Mouse (Mus musculus) myocyte (in vitro differentiated cells): ENCODE results near the gene Gm42906. TPM values are rescaled to one million over a fixed set of nuclear protein-coding genes. Genes with fewer than 3 reads are reported as not detected.

ENCODE experiments used
- H3K27me3 ChIP-seq: one replicate; pipeline ENCODE4 v1.6.1; 2011; ENCODE audit not compliant: control insufficient read depth, insufficient read depth, insufficient read length
- H3K36me3 ChIP-seq: one replicate; pipeline ENCODE4 v1.6.1; 2011; ENCODE audit not compliant: control insufficient read depth, insufficient read depth
- H3K4me2 ChIP-seq: one replicate; pipeline ENCODE4 v1.6.1; 2011; ENCODE audit warnings: low read depth, control low read depth
- H3K4me3 ChIP-seq: one replicate; pipeline ENCODE4 v1.5.1; 2011; ENCODE audit warnings: mild to moderate bottlenecking, control low read depth, moderate library complexity
- H3K79me2 ChIP-seq: one replicate; pipeline ENCODE4 v1.6.1; 2011; ENCODE audit not compliant: control insufficient read depth, insufficient read depth
- H3ac ChIP-seq: one replicate; pipeline ENCODE4 v1.6.1; 2011; ENCODE audit not compliant: control insufficient read depth, insufficient read length
- CEBPB ChIP-seq: IDR thresholded peaks from 2 replicates; pipeline ENCODE4 v1.6.1; 2011; ENCODE audit warnings: mild to moderate bottlenecking, moderate library complexity; ENCODE audit not compliant: poor library complexity, insufficient read depth, severe bottlenecking
- E2F4 ChIP-seq: IDR thresholded peaks from one replicate; pipeline ENCODE4 v1.6.1; 2011; ENCODE audit warnings: mild to moderate bottlenecking, control low read depth, moderate library complexity; ENCODE audit not compliant: insufficient read depth
- MAX ChIP-seq: IDR thresholded peaks from one replicate; pipeline ENCODE4 v1.6.1; 2011; ENCODE audit warnings: low read depth, mild to moderate bottlenecking, control low read depth
- MYOD1 ChIP-seq, 3 experiments: IDR thresholded peaks; one replicate each; pipeline ENCODE4 v1.6.1; 2011; ENCODE audit warnings: control low read depth in 2 of 3, low read depth in 2 of 3, mild to moderate bottlenecking in 2 of 3, moderate library complexity in 1 of 3; ENCODE audit not compliant: insufficient read length in 2 of 3, control insufficient read depth in 1 of 3
- MYOG ChIP-seq, 3 experiments: IDR thresholded peaks; one replicate each; pipeline ENCODE4 v1.6.1; 2011; ENCODE audit warnings: control low read depth in 2 of 3, low read depth in 2 of 3, mild to moderate bottlenecking in 2 of 3; ENCODE audit not compliant: insufficient read length in 2 of 3, control insufficient read depth in 1 of 3, insufficient read depth in 1 of 3
- POLR2A ChIP-seq: IDR thresholded peaks from one replicate; pipeline ENCODE4 v1.6.1; 2011; ENCODE audit warnings: low read depth, mild to moderate bottlenecking, control low read depth, moderate library complexity; ENCODE audit not compliant: insufficient read length
- POLR2AphosphoS2 ChIP-seq: IDR thresholded peaks from one replicate; pipeline ENCODE4 v1.6.1; 2011; ENCODE audit warnings: low read depth, control low read depth; ENCODE audit not compliant: insufficient read length
- REST ChIP-seq: IDR thresholded peaks from one replicate; pipeline ENCODE4 v1.6.1; 2011; ENCODE audit warnings: mild to moderate bottlenecking, control low read depth, moderate library complexity; ENCODE audit not compliant: insufficient read depth, insufficient read length
- SRF ChIP-seq: IDR thresholded peaks from one replicate; pipeline ENCODE4 v1.6.1; 2011; ENCODE audit warnings: low read depth; ENCODE audit not compliant: control insufficient read depth, insufficient read length
- TCF12 ChIP-seq: IDR thresholded peaks from one replicate; pipeline ENCODE4 v1.6.1; 2011; ENCODE audit warnings: mild to moderate bottlenecking, control low read depth; ENCODE audit not compliant: poor library complexity, insufficient read depth, severe bottlenecking
- TCF3 ChIP-seq: IDR thresholded peaks from one replicate; pipeline ENCODE4 v1.6.1; 2011; ENCODE audit warnings: low read depth, control low read depth; ENCODE audit not compliant: insufficient read length
- USF1 ChIP-seq: IDR thresholded peaks from one replicate; pipeline ENCODE4 v1.6.1; 2011; ENCODE audit warnings: low read depth, mild to moderate bottlenecking, control low read depth, moderate library complexity
- polyA plus RNA-seq: library from polyadenylated mRNA; unstranded; fragments of >200 nt; fragmentation: generic; extraction: Trizol; gene quantifications from one replicate; pipeline ENCODE4 v1.2.1, GENCODE M21; 2012; ENCODE audit warnings: missing spikeins

Gm42906 gene
- polyA plus RNA-seq, 1 experiment = not detected

DNA sequence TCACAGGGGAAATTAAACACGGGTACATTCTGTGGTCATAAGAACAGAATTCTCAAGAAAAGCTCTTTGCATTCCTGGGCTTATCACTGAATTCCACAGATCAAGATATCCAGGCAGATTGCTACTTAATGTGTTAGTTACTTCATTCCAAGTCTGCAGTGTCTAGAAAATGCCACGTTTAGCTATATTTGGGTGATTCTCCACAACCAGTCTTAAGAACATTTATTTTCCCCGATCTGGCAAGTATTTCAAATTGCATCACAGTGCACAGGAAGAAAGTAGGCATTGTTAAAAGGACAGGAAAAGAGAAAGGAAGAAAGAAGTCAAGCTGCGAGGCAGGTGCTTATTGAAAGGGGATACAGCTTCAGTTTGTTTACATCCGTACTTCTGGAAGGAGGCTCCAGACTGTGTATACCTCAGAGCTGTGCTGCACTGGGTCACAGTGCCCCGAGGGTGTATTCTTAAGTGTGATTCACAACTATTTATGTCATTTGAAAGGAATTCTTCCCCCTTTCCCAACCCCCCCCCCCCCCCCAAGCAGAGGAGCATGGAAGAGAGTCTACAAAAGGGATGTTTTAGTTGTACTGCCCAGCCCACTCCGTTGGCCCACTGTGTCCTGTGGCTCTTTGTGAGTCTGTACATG, 373.7 kb downstream of the Gm42906 start:
- no peak for TF ChIP-seq MYOG (IDR thresholded peaks at IDR 0.05; ENCODE audit: control insufficient read depth in 1 of 3, insufficient read depth in 1 of 3, insufficient read length in 2 of 3, low read depth in 2 of 3)
- TF ChIP-seq USF1 = no peak
- TF ChIP-seq MAX = no peak
- no peak for TF ChIP-seq POLR2A
- no peak for TF ChIP-seq CEBPB
- no peak for TF ChIP-seq MYOD1 (IDR thresholded peaks at IDR 0.05; ENCODE audit: control insufficient read depth in 1 of 3, insufficient read length in 2 of 3, low read depth in 2 of 3)
- TF ChIP-seq REST = no peak
- no peak for TF ChIP-seq TCF3
- no peak for TF ChIP-seq POLR2AphosphoS2
- no peak for TF ChIP-seq E2F4
- no peak for TF ChIP-seq SRF
- no peak for TF ChIP-seq TCF12
- Histone ChIP-seq H3K4me3 (no peak overlapping the region), H3K36me3 (peaks cover 74% of the 10 kb centered on the region), H3K27me3 (no peaks in the 10 kb centered on the region), H3K4me2 (no peak overlapping the region), H3K79me2 (no peaks in the 10 kb centered on the region), H3ac (no peak overlapping the region)

GRCm38 (mm10) chr5:151053190-151053589, 374.8 kb downstream of the Gm42906 start:
- H3K36me3 ChIP-seq = peaks cover 75% of the 10 kb centered on the region

GRCm38 (mm10) chr5:151052331-151052730, 375.6 kb downstream of the Gm42906 start:
- Histone ChIP-seq H3K27me3 (no peaks in the 10 kb centered on the region), H3K36me3 (peaks cover 75% of the 10 kb centered on the region), H3K79me2 (no peaks in the 10 kb centered on the region), H3K4me2 (no peak overlapping the region), H3K4me3 (no peak overlapping the region), H3ac (no peak overlapping the region)
- TF ChIP-seq TCF3 = no peak
- TF ChIP-seq SRF = no peak
- TF ChIP-seq E2F4 = no peak
- no peak for TF ChIP-seq MAX
- no peak for TF ChIP-seq MYOD1 (IDR thresholded peaks at IDR 0.05; ENCODE audit: control insufficient read depth in 1 of 3, insufficient read length in 2 of 3, low read depth in 2 of 3)
- no peak for TF ChIP-seq TCF12
- TF ChIP-seq POLR2A = no peak
- no peak for TF ChIP-seq MYOG (IDR thresholded peaks at IDR 0.05; ENCODE audit: control insufficient read depth in 1 of 3, insufficient read depth in 1 of 3, insufficient read length in 2 of 3, low read depth in 2 of 3)
- no peak for TF ChIP-seq CEBPB
- TF ChIP-seq REST = no peak
- TF ChIP-seq POLR2AphosphoS2 = no peak
- no peak for TF ChIP-seq USF1

More at GRCm38 (mm10) chr5:151053190-151053589, 374.8 kb downstream of the Gm42906 start:
- H3K4me2 ChIP-seq = no peak overlapping the region
- no peaks in the 10 kb centered on the region for H3K79me2 ChIP-seq
- TF ChIP-seq MAX (no peak), REST (no peak), POLR2AphosphoS2 (no peak), POLR2A (no peak), TCF12 (no peak), MYOG (IDR thresholded peaks at IDR 0.05; ENCODE audit: control insufficient read depth in 1 of 3, insufficient read depth in 1 of 3, insufficient read length in 2 of 3, low read depth in 2 of 3) (no peak), SRF (no peak), USF1 (no peak), E2F4 (no peak), TCF3 (no peak), CEBPB (no peak), MYOD1 (IDR thresholded peaks at IDR 0.05; ENCODE audit: control insufficient read depth in 1 of 3, insufficient read length in 2 of 3, low read depth in 2 of 3) (no peak)
- H3K4me3 ChIP-seq = no peak overlapping the region
- no peak overlapping the region for H3ac ChIP-seq
- H3K27me3 ChIP-seq = no peaks in the 10 kb centered on the region

DNA sequence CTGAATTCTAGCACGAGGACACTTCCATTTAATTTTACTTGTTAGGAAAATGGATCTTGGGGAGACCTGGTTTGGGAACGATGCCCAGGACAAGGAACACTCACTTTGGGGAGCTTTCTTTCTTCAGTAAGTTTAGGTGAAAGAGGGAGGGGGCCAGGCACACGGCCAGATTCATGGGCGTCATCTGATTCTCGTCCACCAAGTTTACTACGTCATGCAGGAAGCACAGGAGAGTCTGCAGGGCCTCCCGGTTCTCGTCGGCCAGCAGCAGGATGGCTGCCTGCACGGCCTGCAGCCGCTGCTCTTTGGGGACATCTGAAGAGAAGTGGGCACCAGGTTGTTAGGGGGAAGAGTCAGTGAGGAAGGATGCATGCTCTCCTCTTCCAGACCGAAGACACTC, 380.5 kb downstream of the Gm42906 start:
- TF ChIP-seq POLR2A = no peak
- TF ChIP-seq MAX = no peak
- no peak for TF ChIP-seq USF1
- TF ChIP-seq MYOD1 (IDR thresholded peaks at IDR 0.05; ENCODE audit: control insufficient read depth in 1 of 3, insufficient read length in 2 of 3, low read depth in 2 of 3) = no peak
- no peak for TF ChIP-seq CEBPB
- TF ChIP-seq SRF = no peak
- no peak for TF ChIP-seq MYOG (IDR thresholded peaks at IDR 0.05; ENCODE audit: control insufficient read depth in 1 of 3, insufficient read depth in 1 of 3, insufficient read length in 2 of 3, low read depth in 2 of 3)
- no peak for TF ChIP-seq TCF12
- no peak for TF ChIP-seq E2F4
- TF ChIP-seq REST = no peak
- no peak for TF ChIP-seq TCF3
- Histone ChIP-seq H3K4me2 (no peak overlapping the region), H3K79me2 (no peaks in the 10 kb centered on the region), H3K36me3 (peaks cover 79% of the 10 kb centered on the region), H3K27me3 (no peaks in the 10 kb centered on the region), H3ac (no peak overlapping the region), H3K4me3 (no peak overlapping the region)
